In genomic region chr2:130634006-130634738, GRCm38 (mm10) we compare ENCODE assay signal across 9 mouse cellular contexts. TPM values are rescaled to one million over a fixed set of nuclear protein-coding genes. Genes with fewer than 3 reads are reported as not detected.
A peak's percentile ranks its signal among the peaks of the same experiment; 100 is the strongest.
DNase-seq lines count a peak whose midpoint lies in the region; ATAC-seq and TF ChIP-seq lines count a peak whose summit lies in the region.
"Had no signal": no experiment of that assay in that cellular context is flagged by ENCODE, and none has a peak within 500 bp of the region (broad histone marks: within the 10 kb centered on the region; RNA-seq: fewer than 3 reads in every experiment).

No protein-coding gene starts in this region.

- no peaks in the 10 kb centered on the region for H3K9me3 ChIP-seq in heart, embryonic 10.5 days
- no peaks in the 10 kb centered on the region for H3K9me3 ChIP-seq in ES-E14 (ENCODE audit: control insufficient read depth, insufficient read depth, low read depth, low read length)
- H3K9me3 ChIP-seq in embryonic facial prominence, embryonic 14.5 days (ENCODE audit: control insufficient read depth, low read length) = no peaks in the 10 kb centered on the region
- no peaks in the 10 kb centered on the region for H3K9me3 ChIP-seq in limb, embryonic 15.5 days
- no peaks in the 10 kb centered on the region for H3K9me3 ChIP-seq in stomach, postnatal 0 days (ENCODE audit: control insufficient read depth, low read length)

- no peak for ATAC-seq in embryonic facial prominence, embryonic 14.5 days (ENCODE audit: low read depth)
- no peak for ATAC-seq in limb, embryonic 15.5 days (ENCODE audit: insufficient number of reproducible peaks, low FRiP score, low TSS enrichment, low read depth)
- ATAC-seq in stomach, postnatal 0 days (ENCODE audit: low FRiP score, low TSS enrichment) = no peak

- H3K27ac ChIP-seq in heart, embryonic 10.5 days = peak overlapping the region; percentile 31
- no peak overlapping the region for H3K27ac ChIP-seq in ES-E14 (ENCODE audit: insufficient read depth, low read depth, low read length, poor library complexity, severe bottlenecking)
- no peak overlapping the region for H3K27ac ChIP-seq in embryonic facial prominence, embryonic 14.5 days (replicated peaks; ENCODE audit: low read depth, low read length)
- no peak overlapping the region for H3K27ac ChIP-seq in limb, embryonic 15.5 days
- no peak overlapping the region for H3K27ac ChIP-seq in stomach, postnatal 0 days (replicated peaks)

- H3K9ac ChIP-seq in ES-E14 (ENCODE audit: insufficient read depth, low read depth, low read length, poor library complexity, severe bottlenecking) = 0 out of 2 replicates have a peak overlapping the region, but pooled peaks have one; percentile 21
- peak overlapping the region; percentile 70 for H3K9ac ChIP-seq in embryonic facial prominence, embryonic 14.5 days (ENCODE audit: low read depth, low read length)
- H3K9ac ChIP-seq in limb, embryonic 15.5 days = no peak overlapping the region
- H3K9ac ChIP-seq in stomach, postnatal 0 days (ENCODE audit: low read length) = peak overlapping the region; percentile 57; the same call in 1 of the 2 replicates

- no peak for TF ChIP-seq EP300 in stomach, postnatal 0 days (optimal IDR thresholded peaks at IDR 0.05)

- 0 out of 2 replicates have a peak, but pooled peaks cover 3% of the 10 kb centered on the region for H3K36me3 ChIP-seq in heart, embryonic 10.5 days
- no peaks in the 10 kb centered on the region for H3K36me3 ChIP-seq in ES-E14 (ENCODE audit: control insufficient read depth, insufficient read depth, low read length, poor library complexity, severe bottlenecking)
- no peaks in the 10 kb centered on the region for H3K36me3 ChIP-seq in embryonic facial prominence, embryonic 14.5 days (ENCODE audit: control insufficient read depth, insufficient read depth, low read length)
- H3K36me3 ChIP-seq in limb, embryonic 15.5 days = no peaks in the 10 kb centered on the region
- H3K36me3 ChIP-seq in stomach, postnatal 0 days (ENCODE audit: control insufficient read depth, insufficient read depth, low read length) = no peaks in the 10 kb centered on the region; the same call in 1 of the 2 replicates

- peak overlapping the region; percentile 61 for H3K4me3 ChIP-seq in heart, embryonic 10.5 days
- H3K4me3 ChIP-seq in ES-E14 (ENCODE audit: insufficient read depth in 1 of 2, low read depth in 1 of 2, low read length in 2 of 2, poor library complexity in 1 of 2, severe bottlenecking in 1 of 2) = peak overlapping the region; percentile 47 to 49; a peak in 3 of 4 replicates
- H3K4me3 ChIP-seq in embryonic facial prominence, embryonic 14.5 days (ENCODE audit: low read depth, low read length) = peak overlapping the region; percentile 45
- peak overlapping the region; percentile 40 for H3K4me3 ChIP-seq in limb, embryonic 15.5 days
- H3K4me3 ChIP-seq in stomach, postnatal 0 days (ENCODE audit: low read depth, low read length) = peak overlapping the region; percentile 38
- H3K4me3 ChIP-seq: erythroblast, embryonic 14.5 days had no signal

- H3K4me2 ChIP-seq in embryonic facial prominence, embryonic 14.5 days (ENCODE audit: low read depth, low read length) = peak overlapping the region; percentile 84
- H3K4me2 ChIP-seq in limb, embryonic 15.5 days = peak overlapping the region; percentile 84
- peak overlapping the region; percentile 69; the same call in 1 of the 2 replicates for H3K4me2 ChIP-seq in stomach, postnatal 0 days (replicated peaks; ENCODE audit: low read depth)

- peaks cover 64% of the 10 kb centered on the region for H3K27me3 ChIP-seq in heart, embryonic 10.5 days (ENCODE audit: insufficient read depth, poor library complexity, severe bottlenecking)
- H3K27me3 ChIP-seq in embryonic facial prominence, embryonic 14.5 days (replicated peaks; ENCODE audit: control insufficient read depth, insufficient read depth, low read length) = peaks cover 44% of the 10 kb centered on the region
- peaks cover 54% of the 10 kb centered on the region for H3K27me3 ChIP-seq in limb, embryonic 15.5 days
- no peaks in the 10 kb centered on the region for H3K27me3 ChIP-seq in stomach, postnatal 0 days (ENCODE audit: control insufficient read depth, insufficient read depth, low read length)

- H3K4me1 ChIP-seq in heart, embryonic 10.5 days = peaks cover 25% of the 10 kb centered on the region
- peaks cover 7 to 30% of the 10 kb centered on the region in 2 experiments; a peak in 2 of 4 replicates for H3K4me1 ChIP-seq in ES-E14 (ENCODE audit: control insufficient read depth in 2 of 2, insufficient read depth in 2 of 2, low read length in 2 of 2, poor library complexity in 1 of 2)
- H3K4me1 ChIP-seq in embryonic facial prominence, embryonic 14.5 days (ENCODE audit: control insufficient read depth, insufficient read depth, low read length) = peaks cover 15% of the 10 kb centered on the region
- H3K4me1 ChIP-seq in limb, embryonic 15.5 days = peaks cover 24% of the 10 kb centered on the region
- 0 out of 2 replicates have a peak, but pooled peaks cover 2% of the 10 kb centered on the region for H3K4me1 ChIP-seq in stomach, postnatal 0 days (replicated peaks; ENCODE audit: control insufficient read depth, insufficient read depth)

- no peak for TF ChIP-seq CTCF in stomach, postnatal 0 days (IDR thresholded peaks at IDR 0.05; ENCODE audit: low read depth)

- in situ Hi-C loops in ES-E14 (cut with MboI; ENCODE audit: low sequenced_read_pairs in 2 of 2, unreplicated experiment in 2 of 2) = no loop called here

- DNase-seq in heart, embryonic 10.5 days (ENCODE audit: low spot score) = no peak
- no peak for DNase-seq in heart, adult 8-10 months (ENCODE audit: low spot score)
- no peak for DNase-seq in ES-E14 (ENCODE audit: low read depth, low spot score)
- DNase-seq in embryonic facial prominence, embryonic 14.5 days (ENCODE audit: low spot score) = no peak
- DNase-seq in stomach, postnatal 0 days (ENCODE audit: low spot score) = no peak
- no peak for DNase-seq in adrenal gland, postnatal 4 days (ENCODE audit: low spot score in 2 of 2)
- DNase-seq in right cerebral cortex, adult 2 months (ENCODE audit: low spot score in 2 of 2) = no peak

- 16% methylated on average over 13 of the region's 14 CpGs for WGBS in heart, embryonic 10.5 days
- WGBS in embryonic facial prominence, embryonic 14.5 days = 9% methylated on average over 11 of the region's 14 CpGs
- 18% methylated on average over 14 of the region's 14 CpGs for WGBS in limb, embryonic 15.5 days
- WGBS in stomach, postnatal 0 days = 43% methylated on average over 14 of the region's 14 CpGs

TF ChIP-seq in ES-E14, 5 proteins besides CTCF, POLR2A, EP300 and RAD21 (continues in another document):
- TF ChIP-seq HCFC1 (IDR thresholded peaks at IDR 0.05; ENCODE audit: borderline replicate concordance, insufficient read depth, low read length) (no peak), ZNF384 (IDR thresholded peaks at IDR 0.05; ENCODE audit: low read depth, low read length) (no peak), MAFK (IDR thresholded peaks at IDR 0.05; ENCODE audit: insufficient read depth, low read depth, low read length) (no peak)

RNA-seq across cellular contexts. Expression of gene Ubox5, which starts 4.3 kb away (rescaled TPM):
- polyA plus RNA-seq in heart, embryonic 10.5 days (2016; fragmentation: Nextera tagmentation; extraction: Ambion mirVana) = 10.8 and 14.2 TPM in 2 replicates
- 1 to 10 TPM; 5.0 to 5.7 (median 5.2) TPM for total RNA-seq in heart, adult 8-10 months (2022)
- total RNA-seq in ES-E14 (2012; rRNA removed) = 5.0 and 5.8 TPM in 2 replicates
- polyA plus RNA-seq in embryonic facial prominence, embryonic 14.5 days (2014; fragmentation: Nextera tagmentation; extraction: Ambion mirVana) = 9.9 and 14.2 TPM in 2 replicates
- polyA plus RNA-seq in limb, embryonic 15.5 days (2015; fragmentation: Nextera tagmentation; extraction: Ambion mirVana) = 10.8 and 11.0 TPM in 2 replicates
- 3.8 and 4.1 TPM in 2 replicates for polyA plus RNA-seq in stomach, postnatal 0 days (2015; fragmentation: Nextera tagmentation; extraction: Ambion mirVana)
- total RNA-seq in adrenal gland, postnatal 4 days (2021) = 10 to 100 TPM in 1 of 2 experiments, 1 to 10 TPM in 1; 9.1 to 10.3 TPM

RNA-seq across cellular contexts. Expression of gene Fastkd5, which starts 4.3 kb away (rescaled TPM):
- polyA plus RNA-seq in heart, embryonic 10.5 days (2016; fragmentation: Nextera tagmentation; extraction: Ambion mirVana) = 18.9 and 19.6 TPM in 2 replicates
- 1 to 10 TPM; 6.0 to 8.6 (median 8.1) TPM for total RNA-seq in heart, adult 8-10 months (2022)
- total RNA-seq in ES-E14 (2012; rRNA removed) = 22.0 and 22.2 TPM in 2 replicates
- 14.7 and 15.4 TPM in 2 replicates for polyA plus RNA-seq in embryonic facial prominence, embryonic 14.5 days (2014; fragmentation: Nextera tagmentation; extraction: Ambion mirVana)
- 13.2 and 14.1 TPM in 2 replicates for polyA plus RNA-seq in limb, embryonic 15.5 days (2015; fragmentation: Nextera tagmentation; extraction: Ambion mirVana)
- 6.5 and 6.7 TPM in 2 replicates for polyA plus RNA-seq in stomach, postnatal 0 days (2015; fragmentation: Nextera tagmentation; extraction: Ambion mirVana)
- 10 to 100 TPM in 1 of 2 experiments, 1 to 10 TPM in 1; 9.6 to 10.3 TPM for total RNA-seq in adrenal gland, postnatal 4 days (2021)

RNA-seq across cellular contexts. Expression of gene Lzts3, which starts 8.4 kb away (rescaled TPM):
- polyA plus RNA-seq in heart, embryonic 10.5 days (2016; fragmentation: Nextera tagmentation; extraction: Ambion mirVana) = 1.2 and 1.7 TPM in 2 replicates
- total RNA-seq in heart, adult 8-10 months (2022) = 1 to 10 TPM; 5.0 to 7.0 (median 5.4) TPM
- total RNA-seq in ES-E14 (2012; rRNA removed) = 3.4 and 4.4 TPM in 2 replicates
- polyA plus RNA-seq in embryonic facial prominence, embryonic 14.5 days (2014; fragmentation: Nextera tagmentation; extraction: Ambion mirVana) = 1.6 and 1.8 TPM in 2 replicates
- 4.0 and 4.5 TPM in 2 replicates for polyA plus RNA-seq in limb, embryonic 15.5 days (2015; fragmentation: Nextera tagmentation; extraction: Ambion mirVana)
- polyA plus RNA-seq in stomach, postnatal 0 days (2015; fragmentation: Nextera tagmentation; extraction: Ambion mirVana) = 2.9 and 3.1 TPM in 2 replicates
- total RNA-seq in adrenal gland, postnatal 4 days (2021) = 10 to 100 TPM; 13.5 to 22.5 TPM

RNA-seq across cellular contexts. Expression of gene Ddrgk1, which starts 30.3 kb away (rescaled TPM):
- 45.1 and 54.8 TPM in 2 replicates for polyA plus RNA-seq in heart, embryonic 10.5 days (2016; fragmentation: Nextera tagmentation; extraction: Ambion mirVana)
- total RNA-seq in heart, adult 8-10 months (2022) = 100 to 1,000 TPM in 3 of 4 experiments, 10 to 100 TPM in 1; 97.9 to 110 (median 105) TPM
- total RNA-seq in ES-E14 (2012; rRNA removed) = 60.1 and 62.4 TPM in 2 replicates
- polyA plus RNA-seq in embryonic facial prominence, embryonic 14.5 days (2014; fragmentation: Nextera tagmentation; extraction: Ambion mirVana) = 55.9 and 63.8 TPM in 2 replicates
- polyA plus RNA-seq in limb, embryonic 15.5 days (2015; fragmentation: Nextera tagmentation; extraction: Ambion mirVana) = 69.6 and 71.7 TPM in 2 replicates
- polyA plus RNA-seq in stomach, postnatal 0 days (2015; fragmentation: Nextera tagmentation; extraction: Ambion mirVana) = 84.3 and 85.0 TPM in 2 replicates
- total RNA-seq in adrenal gland, postnatal 4 days (2021) = 100 to 1,000 TPM; 140 to 154 TPM

RNA-seq across cellular contexts. Expression of gene Itpa, which starts 33.2 kb away (rescaled TPM):
- 96.9 and 118 TPM in 2 replicates for polyA plus RNA-seq in heart, embryonic 10.5 days (2016; fragmentation: Nextera tagmentation; extraction: Ambion mirVana)
- total RNA-seq in heart, adult 8-10 months (2022) = 10 to 100 TPM; 15.9 to 18.9 (median 18.3) TPM
- 55.0 and 83.4 TPM in 2 replicates for total RNA-seq in ES-E14 (2012; rRNA removed)
- polyA plus RNA-seq in embryonic facial prominence, embryonic 14.5 days (2014; fragmentation: Nextera tagmentation; extraction: Ambion mirVana) = 90.4 and 98.7 TPM in 2 replicates
- polyA plus RNA-seq in limb, embryonic 15.5 days (2015; fragmentation: Nextera tagmentation; extraction: Ambion mirVana) = 90.9 and 99.1 TPM in 2 replicates
- polyA plus RNA-seq in stomach, postnatal 0 days (2015; fragmentation: Nextera tagmentation; extraction: Ambion mirVana) = 56.2 and 58.6 TPM in 2 replicates
- 10 to 100 TPM; 34.1 to 40.9 TPM for total RNA-seq in adrenal gland, postnatal 4 days (2021)
